Mouse (Mus musculus) forebrain, embryonic 13.5 days (tissue): ENCODE measurements around the gene Anks1. TPM values are rescaled to one million over a fixed set of nuclear protein-coding genes. Genes with fewer than 3 reads are reported as not detected.

ENCODE experiments used
- ATAC-seq: fragments of 200-750 bp; cut with Nextera tagmentation; 2 replicates; pipeline ENCODE4 v1.8.0; 2017
- H3K27ac ChIP-seq: fragments of 300-500 bp; sonication (generic); 2 replicates; pipeline ENCODE4 v1.5.1; 2015; ENCODE audit warnings: inconsistent platforms, mild to moderate bottlenecking, moderate library complexity
- H3K27me3 ChIP-seq: fragments of 300-500 bp; sonication (generic); 2 replicates; pipeline ENCODE4 v1.6.1; 2015; ENCODE audit warnings: mild to moderate bottlenecking, inconsistent platforms
- H3K36me3 ChIP-seq: fragments of 300-500 bp; sonication (generic); 2 replicates; pipeline ENCODE4 v1.6.1; 2015; ENCODE audit warnings: mild to moderate bottlenecking, inconsistent platforms; ENCODE audit not compliant: poor library complexity, severe bottlenecking
- H3K4me1 ChIP-seq: fragments of 300-500 bp; sonication (generic); 2 replicates; pipeline ENCODE4 v1.6.1; 2015; ENCODE audit warnings: inconsistent platforms
- H3K4me2 ChIP-seq: fragments of 300-500 bp; sonication (generic); 2 replicates; pipeline ENCODE4 v1.6.1; 2015; ENCODE audit warnings: inconsistent platforms, mild to moderate bottlenecking, moderate library complexity
- H3K4me3 ChIP-seq: fragments of 300-500 bp; sonication (generic); 2 replicates; pipeline ENCODE4 v1.5.1; 2015; ENCODE audit warnings: mild to moderate bottlenecking, inconsistent platforms
- H3K9ac ChIP-seq: fragments of 300-500 bp; sonication (generic); 2 replicates; pipeline ENCODE4 v1.6.1; 2015; ENCODE audit warnings: mild to moderate bottlenecking, inconsistent platforms
- H3K9me3 ChIP-seq: fragments of 300-500 bp; sonication (generic); replicated peaks from 2 replicates; pipeline ENCODE4 v1.6.1; 2016; ENCODE audit warnings: inconsistent platforms
- WGBS: fragments of 180-500 bp; shearing (Covaris S2); methylation state at CpG from one replicate; pipeline ENCODE4 v1.1.7; 2015; 5-methylcytosine and 5-hydroxymethylcytosine counted together
- polyA plus RNA-seq: library from polyadenylated mRNA; unstranded; fragments of >200 nt; fragmentation: Nextera tagmentation; extraction: Ambion mirVana; gene quantifications from 2 replicates; pipeline ENCODE4 v1.2.1, GENCODE M21; 2015

Gene Anks1
- polyA plus RNA-seq, 1 experiment from 2014 or later, result 45.2 TPM

- H3K4me2 ChIP-seq, result no peak overlapping the region
- 83% methylated on average over 5 of the region's 5 CpGs for WGBS
- no peak overlapping the region for H3K9ac ChIP-seq
- H3K27ac ChIP-seq, result no peak overlapping the region
- no peak for ATAC-seq
- no peaks in the 10 kb centered on the region for H3K27me3 ChIP-seq
- H3K4me1 ChIP-seq, result peaks cover 26% of the 10 kb centered on the region
- no peaks in the 10 kb centered on the region for H3K9me3 ChIP-seq
- H3K36me3 ChIP-seq, result peaks cover 63% of the 10 kb centered on the region
- no peak overlapping the region for H3K4me3 ChIP-seq
Measured at GRCm38 (mm10) chr17:28047520-28047919, 138.4 kb downstream of the Anks1 start.

GRCm38 (mm10) chr17:28048425-28048824, 139.3 kb downstream of the Anks1 start:
- Histone ChIP-seq H3K4me1 (peaks cover 17% of the 10 kb centered on the region), H3K27ac (no peak overlapping the region), H3K27me3 (no peaks in the 10 kb centered on the region), H3K36me3 (peaks cover 67% of the 10 kb centered on the region), H3K9me3 (no peaks in the 10 kb centered on the region), H3K9ac (no peak overlapping the region), H3K4me3 (no peak overlapping the region), H3K4me2 (no peak overlapping the region)
- WGBS, result 47% methylated on average over 4 of the region's 4 CpGs
- peak; percentile 80; the same call in 1 of the 2 replicates for ATAC-seq

GRCm38 (mm10) chr17:28050210-28050609, 141.1 kb downstream of the Anks1 start:
- Histone ChIP-seq H3K9ac (no peak overlapping the region), H3K36me3 (peaks cover 70% of the 10 kb centered on the region), H3K4me2 (no peak overlapping the region), H3K27me3 (no peaks in the 10 kb centered on the region), H3K27ac (no peak overlapping the region), H3K4me3 (no peak overlapping the region), H3K9me3 (no peaks in the 10 kb centered on the region), H3K4me1 (0 out of 2 replicates have a peak, but pooled peaks cover 4% of the 10 kb centered on the region)
- no peak for ATAC-seq
- 92% methylated on average over 8 of the region's 8 CpGs for WGBS

GRCm38 (mm10) chr17:28052293-28052863, 143.3 kb downstream of the Anks1 start:
- no peak for ATAC-seq
- 82% methylated on average over 21 of the region's 21 CpGs for WGBS
- Histone ChIP-seq H3K27ac (no peak overlapping the region), H3K4me1 (0 out of 2 replicates have a peak, but pooled peaks cover 4% of the 10 kb centered on the region), H3K4me2 (no peak overlapping the region), H3K9ac (no peak overlapping the region), H3K36me3 (peaks cover 87% of the 10 kb centered on the region), H3K27me3 (no peaks in the 10 kb centered on the region), H3K4me3 (no peak overlapping the region), H3K9me3 (no peaks in the 10 kb centered on the region)

- Histone ChIP-seq H3K4me2 (no peak overlapping the region), H3K36me3 (peaks cover 82% of the 10 kb centered on the region), H3K9ac (no peak overlapping the region), H3K4me3 (no peak overlapping the region), H3K27ac (no peak overlapping the region), H3K27me3 (no peaks in the 10 kb centered on the region), H3K9me3 (no peaks in the 10 kb centered on the region), H3K4me1 (no peaks in the 10 kb centered on the region)
- no peak for ATAC-seq
- WGBS, result 84% methylated on average over 13 of the region's 13 CpGs
Measured at GRCm38 (mm10) chr17:28058346-28058745, 149.2 kb downstream of the Anks1 start.

- Histone ChIP-seq H3K27ac (no peak overlapping the region), H3K4me3 (no peak overlapping the region), H3K36me3 (peaks cover 61% of the 10 kb centered on the region), H3K27me3 (no peaks in the 10 kb centered on the region), H3K9me3 (no peaks in the 10 kb centered on the region), H3K4me2 (no peak overlapping the region), H3K9ac (no peak overlapping the region), H3K4me1 (no peaks in the 10 kb centered on the region)
- 92% methylated on average over 11 of the region's 11 CpGs for WGBS
- ATAC-seq, result no peak
Measured at GRCm38 (mm10) chr17:28060681-28061080, 151.6 kb downstream of the Anks1 start.

- peak; percentile 70 for ATAC-seq
- WGBS, result 44% methylated on average over 7 of the region's 7 CpGs
- Histone ChIP-seq H3K9me3 (no peaks in the 10 kb centered on the region), H3K4me1 (no peaks in the 10 kb centered on the region), H3K36me3 (peaks cover 55% of the 10 kb centered on the region), H3K4me2 (no peak overlapping the region), H3K27me3 (no peaks in the 10 kb centered on the region), H3K9ac (0 out of 2 replicates have a peak overlapping the region, but pooled peaks have one; percentile 12), H3K4me3 (no peak overlapping the region), H3K27ac (peak overlapping the region; percentile 44; the same call in 1 of the 2 replicates)
Measured at GRCm38 (mm10) chr17:28061472-28061871, 152.4 kb downstream of the Anks1 start.

GRCm38 (mm10) chr17:28062710-28063109, 153.6 kb downstream of the Anks1 start:
- H3K4me3 ChIP-seq, result no peak overlapping the region
- ATAC-seq, result no peak
- no peaks in the 10 kb centered on the region for H3K9me3 ChIP-seq
- no peaks in the 10 kb centered on the region for H3K27me3 ChIP-seq
- H3K4me2 ChIP-seq, result no peak overlapping the region
- no peak overlapping the region for H3K27ac ChIP-seq
- H3K4me1 ChIP-seq, result no peaks in the 10 kb centered on the region
- 82% methylated on average over 7 of the region's 7 CpGs for WGBS
- peaks cover 43% of the 10 kb centered on the region for H3K36me3 ChIP-seq
- no peak overlapping the region for H3K9ac ChIP-seq

GRCm38 (mm10) chr17:28063163-28063562, 154.1 kb downstream of the Anks1 start:
- no peak overlapping the region for H3K9ac ChIP-seq
- no peak overlapping the region for H3K27ac ChIP-seq
- 87% methylated on average over 6 of the region's 6 CpGs for WGBS
- ATAC-seq, result no peak
- H3K4me3 ChIP-seq, result no peak overlapping the region
- no peaks in the 10 kb centered on the region for H3K4me1 ChIP-seq
- H3K4me2 ChIP-seq, result no peak overlapping the region
- H3K9me3 ChIP-seq, result no peaks in the 10 kb centered on the region
- no peaks in the 10 kb centered on the region for H3K27me3 ChIP-seq
- peaks cover 38% of the 10 kb centered on the region for H3K36me3 ChIP-seq

- H3K4me3 ChIP-seq, result no peak overlapping the region
- no peak overlapping the region for H3K9ac ChIP-seq
- no peaks in the 10 kb centered on the region for H3K9me3 ChIP-seq
- H3K4me2 ChIP-seq, result no peak overlapping the region
- ATAC-seq, result no peak
- peaks cover under 1% of the 10 kb centered on the region; the same call in 1 of the 2 replicates for H3K36me3 ChIP-seq
- H3K27ac ChIP-seq, result no peak overlapping the region
- WGBS, result 87% methylated on average over 4 of the region's 4 CpGs
- H3K27me3 ChIP-seq, result no peaks in the 10 kb centered on the region; the same call in 1 of the 2 replicates
- H3K4me1 ChIP-seq, result no peaks in the 10 kb centered on the region
Measured at GRCm38 (mm10) chr17:28067303-28067702, 158.2 kb downstream of the Anks1 start.

GRCm38 (mm10) chr17:28069446-28069845, 160.3 kb downstream of the Anks1 start:
- ATAC-seq, result no peak
- Histone ChIP-seq H3K27me3 (no peaks in the 10 kb centered on the region; the same call in 1 of the 2 replicates), H3K36me3 (no peaks in the 10 kb centered on the region), H3K4me1 (no peaks in the 10 kb centered on the region), H3K4me2 (no peak overlapping the region), H3K27ac (no peak overlapping the region), H3K4me3 (no peak overlapping the region), H3K9ac (no peak overlapping the region), H3K9me3 (no peaks in the 10 kb centered on the region)
- 38% methylated on average over 12 of the region's 12 CpGs for WGBS

- ATAC-seq, result no peak
- no peaks in the 10 kb centered on the region for H3K4me1 ChIP-seq
- no peaks in the 10 kb centered on the region for H3K36me3 ChIP-seq
- H3K9ac ChIP-seq, result no peak overlapping the region
- no peak overlapping the region for H3K27ac ChIP-seq
- no peak overlapping the region for H3K4me3 ChIP-seq
- 84% methylated on average over 13 of the region's 13 CpGs for WGBS
- H3K27me3 ChIP-seq, result no peaks in the 10 kb centered on the region; the same call in 1 of the 2 replicates
- no peak overlapping the region for H3K4me2 ChIP-seq
- no peaks in the 10 kb centered on the region for H3K9me3 ChIP-seq
Measured at GRCm38 (mm10) chr17:28070256-28070655, 161.2 kb downstream of the Anks1 start.

- 79% methylated on average over 2 of the region's 2 CpGs for WGBS
- Histone ChIP-seq H3K4me2 (no peak overlapping the region), H3K9ac (no peak overlapping the region), H3K4me3 (no peak overlapping the region), H3K4me1 (no peaks in the 10 kb centered on the region), H3K27me3 (peaks cover 1% of the 10 kb centered on the region; the same call in 1 of the 2 replicates), H3K36me3 (no peaks in the 10 kb centered on the region), H3K27ac (no peak overlapping the region), H3K9me3 (no peaks in the 10 kb centered on the region)
- no peak for ATAC-seq
Measured at GRCm38 (mm10) chr17:28072730-28073129, 163.6 kb downstream of the Anks1 start.
